Mouse (Mus musculus): ENCODE measurements at regions not wholly inside any gene's neighbourhood (a gene's known extent, or its start where the extent isn't known, plus 50 kb on each side); places are given as distances from the start of the nearest gene placed in this dataset.
A peak's percentile ranks its signal among the peaks of the same experiment; 100 is the strongest.
"Not testable (repeated sequence)": the region's sequence is repeated elsewhere in the genome, so short reads cannot be mapped to it uniquely, and the experiment has no call there.

- 19% methylated on average over 6 of the region's 6 CpGs for WGBS (ENCODE audit: insufficient replicate concordance)
- DNase-seq (ENCODE audit: low read depth in 3 of 3, low spot score in 3 of 3) = no peak
- TF ChIP-seq EP300 (IDR thresholded peaks at IDR 0.05; ENCODE audit: low read depth) = no peak
- TF ChIP-seq CTCF (IDR thresholded peaks at IDR 0.05; ENCODE audit: low read depth) = peak; percentile 55
These were observed 125.4 kb upstream of the Pclo start for GRCm38 (mm10) chr5:14389184-14389890.

GRCm38 (mm10) chr5:14391793-14392192 is 122.9 kb upstream of the Pclo start:
- 35% methylated on average over 3 of the region's 3 CpGs for WGBS (ENCODE audit: insufficient replicate concordance)

More at GRCm38 (mm10) chr5:14389184-14389890, 125.4 kb upstream of the Pclo start:
- H3K27me3 ChIP-seq (ENCODE audit: control insufficient read depth, insufficient read depth, low read length) = no peaks in the 10 kb centered on the region
- no peak overlapping the region for H3K4me3 ChIP-seq (ENCODE audit: insufficient read depth in 1 of 2, low read depth in 2 of 2, low read length in 2 of 2)
- H3K36me3 ChIP-seq (replicated peaks; ENCODE audit: control insufficient read depth, insufficient read depth, low read depth) = no peaks in the 10 kb centered on the region
- ATAC-seq (ENCODE audit: insufficient read depth) = no peak
- H3K9ac ChIP-seq (replicated peaks) = no peak overlapping the region
- no peaks in the 10 kb centered on the region for H3K9me3 ChIP-seq (ENCODE audit: control insufficient read depth, low read length)
- no peaks in the 10 kb centered on the region for H3K4me1 ChIP-seq (replicated peaks; ENCODE audit: control insufficient read depth in 2 of 2, insufficient read depth in 2 of 2, low read length in 1 of 2)
- H3K27ac ChIP-seq = no peak overlapping the region
- no peak overlapping the region for H3K4me2 ChIP-seq (ENCODE audit: low read depth)

GRCm38 (mm10) chr5:14403381-14403780 is 111.3 kb upstream of the Pclo start:
- H3K9me3 ChIP-seq (ENCODE audit: control insufficient read depth, low read length); H3K36me3 ChIP-seq (replicated peaks; ENCODE audit: control insufficient read depth, insufficient read depth, low read depth); H3K27ac ChIP-seq; DNase-seq (ENCODE audit: low read depth in 3 of 3, low spot score in 3 of 3); H3K4me3 ChIP-seq (ENCODE audit: insufficient read depth in 1 of 2, low read depth in 2 of 2, low read length in 2 of 2); ATAC-seq (ENCODE audit: insufficient read depth); H3K4me1 ChIP-seq (replicated peaks; ENCODE audit: control insufficient read depth in 2 of 2, insufficient read depth in 2 of 2, low read length in 1 of 2); H3K27me3 ChIP-seq (ENCODE audit: control insufficient read depth, insufficient read depth, low read length); H3K9ac ChIP-seq (replicated peaks); H3K4me2 ChIP-seq (ENCODE audit: low read depth): not testable (repeated sequence)
- 27% methylated on average over 5 of the region's 12 CpGs for WGBS (ENCODE audit: insufficient replicate concordance)

More at GRCm38 (mm10) chr5:14391793-14392192, 122.9 kb upstream of the Pclo start:
- ATAC-seq (ENCODE audit: insufficient read depth) = no peak
- Histone ChIP-seq H3K9me3 (ENCODE audit: control insufficient read depth, low read length) (no peaks in the 10 kb centered on the region), H3K9ac (replicated peaks) (no peak overlapping the region), H3K4me1 (replicated peaks; ENCODE audit: control insufficient read depth in 2 of 2, insufficient read depth in 2 of 2, low read length in 1 of 2) (no peaks in the 10 kb centered on the region), H3K27ac (no peak overlapping the region), H3K36me3 (replicated peaks; ENCODE audit: control insufficient read depth, insufficient read depth, low read depth) (no peaks in the 10 kb centered on the region), H3K27me3 (ENCODE audit: control insufficient read depth, insufficient read depth, low read length) (no peaks in the 10 kb centered on the region), H3K4me2 (ENCODE audit: low read depth) (no peak overlapping the region), H3K4me3 (ENCODE audit: insufficient read depth in 1 of 2, low read depth in 2 of 2, low read length in 2 of 2) (no peak overlapping the region)
- TF ChIP-seq EP300 (IDR thresholded peaks at IDR 0.05; ENCODE audit: low read depth) = no peak
- TF ChIP-seq CTCF (IDR thresholded peaks at IDR 0.05; ENCODE audit: low read depth) = no peak
- no peak for DNase-seq (ENCODE audit: low read depth in 3 of 3, low spot score in 3 of 3)

GRCm38 (mm10) chr5:14404344-14404743 is 110.4 kb upstream of the Pclo start:
- Histone ChIP-seq H3K4me3 (ENCODE audit: insufficient read depth in 1 of 2, low read depth in 2 of 2, low read length in 2 of 2) (no peak overlapping the region), H3K4me2 (ENCODE audit: low read depth) (no peak overlapping the region), H3K4me1 (replicated peaks; ENCODE audit: control insufficient read depth in 2 of 2, insufficient read depth in 2 of 2, low read length in 1 of 2) (no peaks in the 10 kb centered on the region), H3K36me3 (replicated peaks; ENCODE audit: control insufficient read depth, insufficient read depth, low read depth) (no peaks in the 10 kb centered on the region), H3K9me3 (ENCODE audit: control insufficient read depth, low read length) (no peaks in the 10 kb centered on the region), H3K27ac (no peak overlapping the region), H3K9ac (replicated peaks) (no peak overlapping the region), H3K27me3 (ENCODE audit: control insufficient read depth, insufficient read depth, low read length) (no peaks in the 10 kb centered on the region)
- no peak for ATAC-seq (ENCODE audit: insufficient read depth)
- TF ChIP-seq EP300 (IDR thresholded peaks at IDR 0.05; ENCODE audit: low read depth) = no peak
- no peak for TF ChIP-seq CTCF (IDR thresholded peaks at IDR 0.05; ENCODE audit: low read depth)
- 41% methylated on average over 2 of the region's 2 CpGs for WGBS (ENCODE audit: insufficient replicate concordance)
- DNase-seq (ENCODE audit: low read depth in 3 of 3, low spot score in 3 of 3) = no peak

GRCm38 (mm10) chr5:14415234-14415862 is 99.4 kb upstream of the Pclo start:
- no peaks in the 10 kb centered on the region for H3K36me3 ChIP-seq (replicated peaks; ENCODE audit: control insufficient read depth, insufficient read depth, low read depth)
- WGBS (ENCODE audit: insufficient replicate concordance) = 63% methylated on average over 1 of the region's 1 CpGs
- no peak overlapping the region for H3K27ac ChIP-seq
- H3K9ac ChIP-seq (replicated peaks) = no peak overlapping the region
- H3K27me3 ChIP-seq (ENCODE audit: control insufficient read depth, insufficient read depth, low read length) = no peaks in the 10 kb centered on the region
- no peaks in the 10 kb centered on the region for H3K4me1 ChIP-seq (replicated peaks; ENCODE audit: control insufficient read depth in 2 of 2, insufficient read depth in 2 of 2, low read length in 1 of 2)
- no peak for TF ChIP-seq CTCF (IDR thresholded peaks at IDR 0.05; ENCODE audit: low read depth)
- no peak for TF ChIP-seq EP300 (IDR thresholded peaks at IDR 0.05; ENCODE audit: low read depth)
- H3K4me2 ChIP-seq (ENCODE audit: low read depth) = no peak overlapping the region
- ATAC-seq (ENCODE audit: insufficient read depth) (no peak), DNase-seq (ENCODE audit: low read depth in 3 of 3, low spot score in 3 of 3) (no peak)
- H3K9me3 ChIP-seq (ENCODE audit: control insufficient read depth, low read length) = no peaks in the 10 kb centered on the region
- no peak overlapping the region for H3K4me3 ChIP-seq (ENCODE audit: insufficient read depth in 1 of 2, low read depth in 2 of 2, low read length in 2 of 2)

Measured in liver, embryonic 14.5 days (tissue).